Mouse (Mus musculus) liver, embryonic 16.5 days (tissue): Measurements from ENCODE around the gene Pigt. TPM values are rescaled to one million over a fixed set of nuclear protein-coding genes. Genes with fewer than 3 reads are reported as not detected.

Experiments used
- polyA plus RNA-seq: library from polyadenylated mRNA; unstranded; fragments of >200 nt; fragmentation: Nextera tagmentation; extraction: Ambion mirVana; gene quantifications from 2 replicates; pipeline ENCODE4 v1.2.1, GENCODE M21; 2015

The Pigt gene
- polyA plus RNA-seq, 1 experiment from 2014 or later: 24.0 TPM

Other genes with a start within 250 kb of the Pigt start
- not detected in 2 replicates for gene Svs3b, start 240.9 kb upstream of the Pigt start, polyA plus RNA-seq
- not detected in 2 replicates for gene Svs4, start 219.1 kb upstream of the Pigt start, polyA plus RNA-seq
- gene Svs3a, start 208.3 kb upstream of the Pigt start, polyA plus RNA-seq: not detected in 2 replicates
- not detected in 2 replicates for gene Svs6, start 180.8 kb upstream of the Pigt start, polyA plus RNA-seq
- gene Svs5, start 164.8 kb upstream of the Pigt start, polyA plus RNA-seq: not detected in 2 replicates
- gene Slpi, start 108.4 kb upstream of the Pigt start, polyA plus RNA-seq: 22.6 and 26.6 TPM in 2 replicates
- gene Rbpjl, start 94.4 kb upstream of the Pigt start, polyA plus RNA-seq: 0.14 and 0.89 TPM in 2 replicates
- 0.09 and 0.12 TPM in 2 replicates for gene Matn4, start 92.4 kb upstream of the Pigt start, polyA plus RNA-seq
- gene Sdc4, start 53.6 kb upstream of the Pigt start, polyA plus RNA-seq: 70.1 and 72.5 TPM in 2 replicates
- gene Sys1, start 40.6 kb upstream of the Pigt start, polyA plus RNA-seq: 24.5 and 24.8 TPM in 2 replicates
- gene Gm20458, start 36.6 kb upstream of the Pigt start, polyA plus RNA-seq: 4.6 and 5.6 TPM in 2 replicates
- gene Trp53tg5, start 23.8 kb upstream of the Pigt start, polyA plus RNA-seq: not detected in 2 replicates
- 1.5 and 2.7 TPM in 2 replicates for gene Dbndd2, start 11.4 kb upstream of the Pigt start, polyA plus RNA-seq
- 0.76 and 1.7 TPM in 2 replicates for gene Wfdc2, start 64.9 kb downstream of the Pigt start, polyA plus RNA-seq
- not detected in 2 replicates for gene Spint3, start 75.9 kb downstream of the Pigt start, polyA plus RNA-seq
- 0.21 TPM in 1 of 2 replicates, not detected in the other for gene Wfdc6a, start 87.9 kb downstream of the Pigt start, polyA plus RNA-seq
- not detected in 2 replicates for gene Eppin, start 96.1 kb downstream of the Pigt start, polyA plus RNA-seq
- not detected in 2 replicates for gene Wfdc6b, start 116.0 kb downstream of the Pigt start, polyA plus RNA-seq
- not detected in 2 replicates for gene Wfdc8, start 116.1 kb downstream of the Pigt start, polyA plus RNA-seq
- gene Wfdc16, start 141.3 kb downstream of the Pigt start, polyA plus RNA-seq: not detected in 2 replicates
- gene Wfdc10, start 158.5 kb downstream of the Pigt start, polyA plus RNA-seq: not detected in 2 replicates
- gene Wfdc9, start 159.1 kb downstream of the Pigt start, polyA plus RNA-seq: not detected in 2 replicates
- gene Wfdc11, start 176.6 kb downstream of the Pigt start, polyA plus RNA-seq: not detected in 2 replicates
- gene Wfdc13, start 187.6 kb downstream of the Pigt start, polyA plus RNA-seq: not detected in 2 replicates
- not detected in 2 replicates for gene Spint4, start 201.0 kb downstream of the Pigt start, polyA plus RNA-seq
- not detected in 2 replicates for gene Spint5, start 217.8 kb downstream of the Pigt start, polyA plus RNA-seq
- gene Wfdc3, start 248.4 kb downstream of the Pigt start, polyA plus RNA-seq: 1.5 and 1.7 TPM in 2 replicates
- 40.1 and 43.1 TPM in 2 replicates for gene Dnttip1, start 248.5 kb downstream of the Pigt start, polyA plus RNA-seq